Mouse (Mus musculus) kidney, adult 8-10 months (tissue): Measurements from ENCODE around the gene Hps4.
"Not testable (repeated sequence)": the region's sequence is repeated elsewhere in the genome, so short reads cannot be mapped to it uniquely, and the experiment has no call there.

Source experiments
- DNase-seq, 2 experiments: peaks; one replicate each; pipeline ENCODE4 v3.0.0; 2022

Hps4 gene

DNA sequence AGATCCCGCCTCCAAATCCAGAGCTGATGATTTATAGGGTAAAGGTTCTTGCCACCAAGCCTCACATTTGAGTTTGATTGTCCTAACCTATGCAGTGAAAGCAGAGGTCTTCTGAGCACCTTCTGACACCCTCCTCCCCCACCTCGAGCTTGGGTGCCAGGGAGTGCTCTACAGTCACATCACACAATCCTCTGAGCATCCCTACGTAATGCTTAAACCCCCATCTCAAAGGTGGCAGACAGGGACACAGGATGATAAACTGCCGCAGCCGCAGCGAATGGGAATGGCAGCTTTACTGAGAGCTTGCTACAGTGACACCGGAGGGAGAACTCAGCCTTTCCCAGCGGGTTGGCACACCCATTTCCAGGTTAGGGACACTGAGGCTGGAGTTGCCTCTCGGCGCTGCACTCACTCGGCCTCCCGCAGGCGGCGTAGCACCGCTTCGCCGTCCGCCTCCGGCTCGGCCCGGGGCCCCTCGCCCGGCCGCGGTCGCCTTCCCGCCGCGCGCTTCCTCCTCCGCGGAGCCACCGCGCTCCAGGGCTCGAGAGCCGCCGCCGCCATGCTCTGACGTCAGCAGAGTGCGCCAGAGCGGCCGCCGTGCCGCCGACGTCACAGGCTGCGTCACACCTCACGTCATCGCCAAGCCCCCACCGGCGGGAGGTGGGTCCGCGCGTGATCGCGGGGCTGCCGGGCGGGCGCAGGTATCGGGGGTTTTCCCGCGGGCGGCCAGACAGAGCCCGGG, at the start of gene Hps4, which contains the start of gene Srrd:
TSS of gene Hps4 (plus strand) at position 621 of the 742 bp plus-strand sequence.
TSS of gene Srrd (minus strand) at position 578 of the 742 bp plus-strand sequence.
- DNase-seq = peak; percentile 67 to 78

DNA sequence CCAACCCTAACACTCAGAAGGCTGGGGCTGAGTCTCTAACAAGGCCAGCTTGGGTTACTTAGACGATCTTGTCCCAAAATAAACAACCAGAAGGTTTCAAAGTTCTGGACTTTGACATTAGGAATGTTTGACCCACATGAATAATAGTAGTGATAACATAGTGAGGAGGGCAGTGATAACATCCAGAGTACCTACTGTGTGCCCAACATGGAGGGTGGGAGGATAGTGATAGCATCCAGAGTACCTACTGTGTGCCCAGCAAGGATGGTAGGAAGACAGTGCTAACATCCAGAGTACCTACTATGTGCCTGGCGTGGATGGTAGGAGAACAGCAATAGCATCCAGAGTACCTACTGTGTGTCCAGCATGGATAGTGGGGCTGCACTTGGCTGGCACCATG, 49.1 kb upstream of the Hps4 start:
- no peak for DNase-seq

DNA sequence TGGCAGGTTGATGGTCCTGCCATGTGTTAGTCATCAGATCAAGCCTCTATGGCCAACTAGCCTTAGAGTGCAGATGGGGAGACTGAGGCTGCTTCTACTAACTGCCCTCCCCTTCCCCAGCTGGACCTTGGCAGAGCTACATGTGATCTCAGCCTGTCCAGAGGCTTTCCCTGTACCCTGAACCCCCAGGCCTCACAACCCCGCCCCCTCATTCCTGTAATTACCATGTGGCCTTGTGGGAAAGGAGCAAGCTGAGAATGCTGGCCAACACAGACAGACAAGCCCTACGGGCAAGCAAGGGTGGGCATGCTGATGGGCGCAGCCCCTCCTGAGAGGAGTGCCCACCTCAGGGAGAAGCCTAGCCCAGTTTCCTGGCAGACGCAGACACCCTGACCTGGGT, 48.2 kb upstream of the Hps4 start:
- DNase-seq = no peak

DNA sequence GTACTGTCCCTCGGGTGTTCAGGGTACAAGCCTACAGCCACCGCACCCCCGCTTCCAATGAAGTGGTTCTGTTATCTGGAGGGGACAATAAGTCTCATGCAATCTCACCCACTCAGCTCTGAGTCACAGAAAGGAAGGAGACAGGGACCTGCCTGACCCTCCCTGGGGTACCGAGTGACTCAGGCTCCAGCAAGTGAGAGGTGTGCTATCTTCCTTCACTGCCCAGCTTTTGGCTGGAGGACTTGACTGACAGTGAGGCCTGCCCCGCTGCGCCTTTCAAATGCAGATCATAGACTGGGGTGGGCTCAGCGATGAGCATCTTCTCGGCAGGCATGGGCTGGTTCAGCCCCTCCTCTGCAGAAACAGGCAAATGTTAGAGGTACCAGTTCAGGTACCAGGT, 47.7 kb upstream of the Hps4 start:
- DNase-seq = no peak

DNA sequence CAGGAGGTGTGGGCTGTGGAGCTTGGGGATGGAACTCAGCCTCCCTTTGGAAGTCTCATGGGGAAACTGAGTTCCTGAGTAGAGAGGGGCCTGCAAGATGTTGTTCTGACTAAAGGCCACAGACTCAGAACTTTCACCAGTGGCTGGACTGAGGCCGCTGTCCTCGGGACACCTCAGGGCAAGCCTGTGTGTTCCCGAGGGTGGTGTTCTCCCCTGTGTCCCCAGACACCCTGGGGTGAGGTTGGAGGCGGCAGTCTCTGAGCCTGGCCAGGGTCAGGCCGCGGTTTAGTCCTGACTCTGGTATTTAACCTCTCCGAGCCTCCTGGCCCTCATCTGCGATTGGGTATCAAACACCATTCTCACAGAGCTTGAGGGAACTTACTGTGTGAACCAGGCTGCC, 47.3 kb upstream of the Hps4 start:
- no peak for DNase-seq

DNA sequence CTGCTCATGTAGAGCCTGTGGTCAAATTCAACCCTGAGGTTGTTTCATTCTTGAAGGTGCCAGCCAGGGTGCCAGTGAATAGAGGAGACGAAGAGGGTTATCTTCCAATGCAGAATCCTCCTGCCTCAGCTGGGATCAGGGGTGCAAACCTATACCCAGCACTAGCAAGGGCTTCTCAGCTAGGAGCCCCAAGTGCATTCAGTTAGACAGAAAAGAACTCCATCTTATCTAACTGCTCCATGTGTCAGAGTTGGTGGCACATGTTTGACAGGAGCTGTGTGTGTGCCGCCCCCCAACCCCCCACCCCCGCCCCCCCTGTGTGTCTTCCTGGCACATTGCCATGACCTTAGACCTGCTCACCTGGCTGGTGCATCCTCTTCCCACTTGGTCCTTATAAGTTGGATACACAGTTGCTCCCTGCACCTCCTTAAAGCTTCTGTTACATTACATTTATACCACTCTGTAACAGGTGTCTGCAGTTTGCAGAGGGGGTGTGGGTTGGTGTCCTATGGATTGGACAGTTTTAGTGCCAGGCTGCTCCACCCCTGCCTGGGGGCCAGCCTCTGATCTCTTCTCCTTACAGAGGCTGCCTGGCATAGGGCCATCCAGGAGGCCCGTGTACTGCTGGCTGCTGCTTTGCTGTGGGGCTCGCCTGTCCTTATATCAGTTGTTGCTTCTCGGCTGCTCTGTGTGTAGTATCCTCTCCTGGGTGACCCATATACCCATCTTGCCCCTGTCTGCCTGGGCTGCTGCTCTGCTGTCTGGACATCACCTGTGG, 46.3 kb upstream of the Hps4 start:
- no peak for DNase-seq

DNA sequence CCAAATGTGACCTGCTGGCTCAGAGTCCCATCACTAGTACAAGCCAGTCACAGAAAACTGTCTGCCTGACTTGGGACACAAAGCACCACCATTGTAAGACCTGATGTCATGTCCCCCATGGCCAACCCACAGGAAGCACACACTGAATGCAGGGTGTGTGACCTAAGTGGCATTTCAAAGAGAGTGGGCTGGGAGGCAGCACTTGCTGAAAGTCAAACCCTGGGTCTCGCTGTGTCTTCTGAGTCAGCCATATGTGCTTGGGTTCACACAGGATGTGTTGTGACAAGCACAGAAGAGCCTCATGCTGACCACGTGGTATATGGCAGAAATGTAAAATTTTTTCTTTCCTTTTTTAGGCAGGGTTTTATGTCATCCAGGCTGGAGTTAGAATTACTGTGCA, 45.6 kb upstream of the Hps4 start:
- DNase-seq = no peak

DNA sequence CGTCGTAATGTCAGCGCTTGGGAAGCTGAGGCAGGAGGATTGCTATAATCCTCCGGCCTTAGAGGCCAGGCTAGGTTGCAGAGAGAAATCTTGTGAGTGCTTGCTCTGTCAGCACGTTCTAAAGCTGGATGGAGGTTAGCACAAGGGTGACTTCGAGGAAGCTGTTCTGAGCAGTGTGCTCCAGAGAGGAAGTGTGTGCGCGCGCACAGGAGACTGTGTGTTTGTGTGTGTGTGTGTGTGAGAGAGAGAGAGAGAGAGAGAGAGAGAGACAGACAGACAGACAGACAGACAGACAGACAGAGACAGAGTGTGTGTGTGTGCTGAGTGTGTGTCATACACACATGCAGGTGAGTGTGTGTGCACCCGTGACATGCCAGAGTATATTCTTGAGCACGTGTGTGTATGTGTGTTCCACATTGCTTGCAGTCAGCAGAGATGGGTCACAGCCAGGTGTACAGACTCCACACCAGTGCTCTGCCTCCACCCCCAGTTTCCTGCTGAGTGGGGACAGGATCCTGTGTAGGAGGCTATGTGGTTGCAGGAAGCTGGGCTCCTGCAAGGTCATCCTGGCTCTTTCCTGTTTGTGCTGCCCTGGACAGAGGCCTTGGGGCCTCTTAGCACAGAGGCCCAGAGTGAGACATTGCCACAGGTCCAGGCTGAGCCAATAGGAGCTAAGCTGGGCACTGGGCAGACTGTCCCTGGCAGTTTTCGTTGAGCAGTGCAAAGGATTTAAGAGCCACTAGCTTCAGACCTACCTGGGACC, 44.5 kb upstream of the Hps4 start:
- peak; percentile 55 to 69 for DNase-seq

DNA sequence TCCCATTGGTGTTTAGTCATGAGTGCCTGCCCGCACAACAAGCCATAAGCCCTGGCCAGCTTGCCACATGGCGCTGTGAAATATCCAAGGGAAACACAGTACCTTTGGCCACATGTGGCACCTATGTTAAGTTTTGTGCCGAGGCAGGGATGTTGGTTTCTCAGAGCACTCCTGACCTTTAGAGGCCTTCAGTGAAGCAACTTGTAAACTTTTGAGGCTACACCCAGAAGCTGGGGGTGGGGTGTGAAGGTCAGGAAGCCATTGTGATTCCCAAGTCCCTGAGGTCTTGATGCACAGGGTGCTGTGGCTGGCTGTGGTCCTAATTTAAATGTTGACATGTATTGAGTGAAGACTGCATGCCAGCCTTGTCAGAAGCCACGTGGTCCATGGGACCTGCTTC, 43.5 kb upstream of the Hps4 start:
- DNase-seq = no peak

DNA sequence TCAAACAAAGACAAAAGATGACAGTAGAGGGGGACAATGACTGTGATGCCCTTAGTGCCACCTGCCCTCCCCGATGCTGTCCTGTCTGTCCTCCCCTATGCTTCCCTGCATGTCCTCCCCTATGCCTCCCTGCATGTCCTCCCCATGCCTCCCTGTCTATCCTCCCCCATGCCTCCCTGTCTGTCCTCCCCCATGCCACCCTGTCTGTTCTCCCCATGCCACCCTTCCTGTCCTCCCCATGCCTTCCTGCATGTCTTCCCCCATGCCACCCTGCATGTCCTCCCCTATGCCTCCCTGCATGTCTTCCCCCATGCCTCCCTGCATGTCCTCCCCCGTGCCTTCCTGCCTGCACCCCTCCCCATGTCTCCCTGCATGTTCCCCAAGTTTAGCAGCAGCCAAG, 42.8 kb upstream of the Hps4 start:
- DNase-seq = no peak

DNA sequence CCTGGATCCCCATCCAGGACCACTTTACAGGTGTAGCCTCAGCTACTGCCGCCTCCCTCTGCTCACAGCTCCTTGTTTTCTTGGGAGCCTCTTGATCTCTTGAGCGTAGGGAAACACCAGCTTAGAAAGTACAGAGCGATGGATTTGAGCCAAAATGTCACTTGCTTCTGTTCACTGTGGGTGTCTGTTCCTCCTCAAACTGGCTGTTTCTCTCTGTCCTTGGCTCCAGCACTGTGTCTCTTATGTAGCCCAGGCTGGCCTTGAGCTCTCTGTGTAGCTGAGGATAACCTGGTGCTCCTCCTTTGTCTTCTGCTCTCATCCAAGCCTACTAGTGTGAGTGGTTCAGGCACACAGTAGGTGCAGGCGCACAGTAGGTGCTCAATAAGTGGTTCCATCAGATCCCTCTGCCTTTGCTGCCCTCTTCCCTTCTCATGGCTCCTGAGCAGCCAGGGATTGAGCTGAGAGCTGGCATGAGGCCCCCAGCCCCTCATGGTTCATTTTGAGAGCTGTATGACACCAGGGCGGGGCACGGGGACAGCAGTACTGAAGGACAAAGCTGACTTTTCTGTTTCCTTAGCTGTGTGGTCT, 42.1 kb upstream of the Hps4 start:
- DNase-seq = no peak

DNA sequence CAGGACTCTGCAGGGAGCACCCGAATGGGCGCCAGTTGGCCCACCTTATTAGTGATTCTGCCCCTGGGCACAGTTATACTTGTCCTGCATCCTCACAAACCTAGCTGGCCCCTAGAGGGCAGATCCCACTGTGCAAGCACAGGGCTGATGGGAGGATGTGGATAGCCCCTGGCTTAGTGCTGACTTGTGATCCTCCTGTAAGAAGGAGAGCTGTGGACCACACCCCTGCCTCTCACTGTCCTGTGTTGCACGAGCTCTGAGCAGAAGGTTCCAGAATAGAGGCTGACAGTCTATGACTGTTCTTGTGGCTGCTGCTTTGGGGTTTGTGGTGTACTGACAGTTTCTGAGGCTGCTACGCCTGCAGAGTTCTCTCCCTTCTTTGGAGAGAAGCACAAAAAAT, 41.2 kb upstream of the Hps4 start:
- no peak for DNase-seq

DNA sequence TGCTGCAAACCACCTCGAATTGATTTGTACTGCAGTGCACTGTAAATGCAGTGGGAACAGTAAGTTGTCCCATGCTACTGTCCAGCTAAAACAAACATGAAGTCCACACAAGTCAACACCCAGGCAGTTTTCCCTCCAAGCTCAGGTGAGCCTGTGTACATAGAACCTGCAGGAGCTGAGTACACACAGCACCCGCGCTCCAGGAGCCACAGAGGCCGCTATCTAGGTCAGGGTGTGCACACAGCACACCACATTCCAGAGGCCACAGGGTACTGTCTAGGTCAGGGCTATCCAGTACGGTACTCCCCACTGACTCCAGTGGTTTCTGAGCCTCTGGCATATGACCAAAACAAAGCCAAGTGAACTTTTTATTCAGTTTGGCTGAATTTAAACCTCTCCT, 40.6 kb upstream of the Hps4 start:
- no peak for DNase-seq

DNA sequence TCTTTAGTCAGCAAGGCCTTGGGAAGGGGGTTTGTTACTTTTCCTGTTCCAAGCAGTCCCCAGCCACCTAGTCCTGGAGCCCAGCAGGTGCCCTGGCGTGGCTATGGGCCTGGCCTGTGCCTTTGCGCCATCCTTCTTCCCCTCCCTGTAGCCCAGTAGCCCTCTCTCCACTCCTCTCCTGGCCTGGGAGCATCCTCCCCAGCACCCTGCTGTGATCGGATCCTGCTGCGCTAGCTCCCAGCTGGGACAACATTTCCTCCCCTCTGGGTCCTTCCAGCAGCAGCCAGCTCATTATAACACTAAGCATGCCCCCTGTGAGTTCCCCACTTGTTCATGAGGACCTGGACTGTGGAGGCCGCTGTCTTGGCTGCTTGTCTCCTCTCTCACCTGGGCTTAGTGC, 37.0 kb upstream of the Hps4 start:
- DNase-seq = no peak

DNA sequence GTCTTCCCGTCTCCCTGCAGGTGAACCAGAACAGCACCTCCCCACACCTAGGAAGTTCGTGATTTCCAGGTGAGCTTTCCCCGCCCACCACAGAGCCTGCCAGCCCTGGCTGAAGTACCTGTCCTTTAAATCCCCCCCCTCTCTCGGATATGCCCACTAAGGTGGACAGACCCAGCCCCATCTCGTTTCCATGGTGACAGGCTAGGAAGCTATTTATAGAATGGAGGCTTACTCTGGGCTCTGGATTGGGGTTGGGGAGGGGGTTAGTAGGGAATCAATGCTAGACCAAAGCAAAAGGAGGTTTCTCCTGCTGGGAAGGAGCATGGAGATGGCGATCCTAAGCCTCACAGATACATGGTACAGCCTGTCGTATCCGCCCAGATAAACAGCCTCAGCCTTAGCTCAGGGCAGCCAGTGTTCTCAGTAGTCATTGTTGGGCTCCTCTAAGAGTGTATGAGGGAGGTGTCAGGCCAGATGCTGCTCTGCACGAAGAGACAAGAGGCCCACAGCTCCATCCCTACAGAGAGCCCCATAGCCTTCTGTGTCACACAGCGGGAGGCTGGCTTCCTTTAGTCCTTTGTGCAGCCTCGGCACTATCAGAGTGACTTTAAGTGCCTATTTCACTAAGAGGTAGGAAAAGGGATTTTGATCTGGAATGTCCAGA, 29.5 kb upstream of the Hps4 start:
- DNase-seq = no peak

DNA sequence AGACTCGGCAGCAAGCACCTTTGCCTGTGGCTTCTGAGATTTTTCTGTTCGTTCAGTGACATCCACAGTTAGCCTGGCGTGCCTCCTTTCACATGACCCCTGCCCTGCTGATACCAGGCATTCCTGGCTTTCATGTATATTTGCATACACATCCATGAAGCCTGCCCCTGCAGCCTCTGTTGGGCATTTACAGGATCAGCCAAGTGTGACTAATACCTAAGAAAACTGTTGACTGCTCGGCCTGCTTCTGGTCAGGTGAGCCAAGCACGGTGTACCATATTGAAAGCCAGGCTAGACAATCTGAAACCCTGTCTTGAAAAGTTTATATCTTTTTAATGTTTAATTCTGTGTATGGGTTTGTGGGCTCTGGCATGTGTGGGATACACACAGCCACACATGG, 26.4 kb upstream of the Hps4 start:
- no peak for DNase-seq

DNA sequence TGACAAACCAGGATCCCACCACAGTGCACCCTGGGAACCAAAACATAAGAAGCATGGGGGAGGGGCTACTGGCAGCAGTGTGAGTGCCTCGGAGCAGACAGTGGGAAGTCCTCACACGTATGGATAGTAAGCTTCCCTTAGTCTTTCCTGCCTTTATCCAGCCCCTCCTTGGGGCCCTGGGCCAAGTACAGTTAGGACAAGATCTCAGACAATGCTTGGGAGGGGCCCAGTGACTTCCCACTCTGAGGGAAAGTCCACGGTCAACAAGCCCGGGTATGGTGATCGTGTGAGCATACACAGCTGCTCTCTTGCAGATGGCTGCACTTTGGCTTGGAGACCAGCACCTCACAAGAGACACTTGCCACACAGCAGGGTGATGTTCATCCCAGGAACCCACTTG, 25.6 kb upstream of the Hps4 start:
- peak in 1 of 2 experiments; percentile 40 for DNase-seq

DNA sequence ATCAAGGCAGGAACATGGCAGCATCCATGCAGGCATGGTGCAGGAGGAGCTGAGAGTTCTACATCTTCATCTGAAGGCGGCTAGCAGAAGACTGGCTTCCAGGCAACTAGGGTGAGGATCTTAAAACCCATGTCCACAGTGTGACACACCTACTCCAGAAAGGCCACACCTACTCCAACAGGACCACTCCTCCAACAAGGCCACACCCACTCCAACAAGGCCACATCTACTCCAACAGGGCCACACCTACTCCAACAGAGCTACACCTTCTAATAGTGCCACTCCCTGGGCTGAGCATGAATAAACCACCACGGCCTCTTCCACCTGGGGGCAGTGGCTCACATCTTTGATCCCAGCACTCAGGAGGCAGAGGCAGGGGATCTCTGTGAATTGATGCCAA, 23.5 kb upstream of the Hps4 start:
- not testable (repeated sequence) for DNase-seq

DNA sequence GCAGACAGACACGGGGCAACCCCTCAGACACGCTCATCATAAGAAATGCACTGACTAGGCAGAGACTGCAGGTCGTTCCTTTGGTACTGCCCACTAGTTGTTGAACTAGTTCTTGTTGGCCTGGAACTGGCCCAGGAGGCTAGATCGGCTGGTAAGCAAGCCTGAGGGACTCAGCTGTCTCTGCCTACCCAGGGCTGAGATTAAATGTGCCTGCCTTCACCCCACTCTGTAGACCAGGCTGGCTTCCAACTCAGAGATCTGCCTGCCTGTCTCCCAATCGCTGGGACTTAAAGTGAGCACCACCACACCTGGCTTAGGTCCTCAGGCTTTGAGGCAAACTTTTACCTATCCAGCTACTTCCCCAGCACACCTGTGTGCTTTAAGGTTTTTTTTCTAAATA, 22.5 kb upstream of the Hps4 start:
- no peak for DNase-seq

DNA sequence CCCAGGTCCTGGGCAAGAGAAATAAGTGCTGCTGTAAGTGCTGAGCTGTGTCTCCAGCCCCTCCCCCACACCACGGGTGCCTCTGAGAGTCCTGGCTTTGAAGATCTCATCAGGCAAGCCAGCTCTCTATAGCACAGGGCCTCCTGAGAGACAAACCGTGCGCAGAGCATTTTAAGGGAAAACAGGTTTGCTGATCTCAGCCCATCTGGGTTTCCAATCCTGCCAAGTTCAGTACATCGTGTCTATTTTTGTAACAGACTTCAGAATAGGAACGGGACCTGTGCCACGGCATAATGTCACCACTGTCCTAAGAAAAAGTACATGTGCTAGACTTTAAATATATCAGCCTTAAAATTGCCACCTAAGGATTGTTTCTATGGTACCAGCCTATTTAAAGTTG, 21.9 kb upstream of the Hps4 start:
- no peak for DNase-seq

DNA sequence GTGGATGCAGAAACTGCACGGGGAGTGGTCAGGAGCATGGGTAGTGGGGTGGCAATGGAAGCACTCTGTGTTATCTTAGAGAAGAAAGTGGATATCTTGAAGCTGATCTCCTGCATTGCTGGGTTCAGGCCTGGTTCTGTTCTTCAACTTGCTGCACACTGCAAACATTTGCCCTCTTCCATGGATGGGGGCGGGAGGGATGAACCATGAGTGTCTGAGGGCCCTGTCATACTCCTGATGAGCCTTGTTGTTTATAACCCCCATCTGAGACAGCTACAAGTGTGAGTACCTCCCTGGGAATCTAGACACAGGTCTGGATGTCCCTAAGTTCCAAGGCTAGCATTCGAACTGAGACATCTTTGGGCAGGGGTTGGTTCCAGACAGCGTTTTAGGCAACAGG, 21.5 kb upstream of the Hps4 start:
- no peak for DNase-seq

DNA sequence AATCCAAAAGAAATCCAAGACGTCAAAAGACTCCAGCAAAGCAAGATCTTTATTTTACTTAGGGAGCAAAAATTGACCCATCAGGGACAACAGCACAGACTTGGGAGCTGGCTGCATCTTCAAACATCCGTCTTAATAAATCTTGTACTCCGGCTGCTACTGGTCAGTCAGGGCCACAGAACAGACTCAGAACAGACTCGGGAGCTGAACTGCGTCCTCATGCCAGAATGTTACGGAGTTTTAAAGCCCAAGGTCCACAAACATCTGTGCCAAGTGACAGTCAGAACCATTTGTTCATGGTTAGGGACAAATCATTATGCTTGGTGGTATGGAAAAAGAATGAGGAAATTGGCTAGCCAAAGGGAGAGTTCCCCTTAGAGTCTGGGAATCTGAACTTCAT, 19.6 kb upstream of the Hps4 start:
- DNase-seq = no peak
